Mouse (Mus musculus) heart, adult 8-10 months (tissue): Measurements from ENCODE around the gene Tuba8. TPM values are rescaled to one million over a fixed set of nuclear protein-coding genes. Genes with fewer than 3 reads are reported as not detected.

Experiments
- DNase-seq: peaks from one replicate; pipeline ENCODE4 v3.0.0; 2022; ENCODE audit warnings: low spot score
- total RNA-seq, 4 experiments: library from RNA; stranded (reverse); gene quantifications; 2 replicates each; pipeline ENCODE4 v1.2.4; 2022

Tuba8 gene
- total RNA-seq = 100 to 1,000 TPM; 175 to 206 (median 179) TPM

- DNase-seq = peak; percentile 60
Observed at GRCm38 (mm10) chr6:121210149-121210925, at the start of gene Tuba8. Gene Tuba8 (plus strand): TSS chr6:121210696.

- no peak for DNase-seq
Observed at GRCm38 (mm10) chr6:121162616-121163015, 47.9 kb upstream of the Tuba8 start.

- no peak for DNase-seq
Observed at GRCm38 (mm10) chr6:121166098-121166552, 44.4 kb upstream of the Tuba8 start.

GRCm38 (mm10) chr6:121167381-121167975 is 43.0 kb upstream of the Tuba8 start:
- no peak for DNase-seq

DNA sequence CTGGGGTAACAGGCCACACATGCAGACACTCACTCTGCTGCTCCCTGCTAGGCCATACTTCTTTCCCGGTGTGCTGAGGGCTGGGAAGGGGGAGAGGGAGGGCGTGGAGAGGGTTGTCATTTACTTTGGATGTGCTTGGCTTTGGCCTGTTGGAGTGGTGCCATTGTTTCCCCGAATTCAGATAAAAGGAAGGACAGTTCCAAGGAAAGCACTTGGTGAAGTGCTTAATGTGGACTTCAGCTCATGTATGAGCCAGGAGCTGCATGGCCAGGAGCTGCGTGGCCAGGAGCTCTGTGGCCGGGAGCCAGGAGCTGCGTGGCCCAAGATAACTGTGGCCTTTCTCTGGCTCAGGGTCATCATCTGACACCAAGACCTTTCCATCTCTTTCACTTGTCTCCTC is 39.4 kb upstream of the Tuba8 start:
- DNase-seq = peak; percentile 68

DNA sequence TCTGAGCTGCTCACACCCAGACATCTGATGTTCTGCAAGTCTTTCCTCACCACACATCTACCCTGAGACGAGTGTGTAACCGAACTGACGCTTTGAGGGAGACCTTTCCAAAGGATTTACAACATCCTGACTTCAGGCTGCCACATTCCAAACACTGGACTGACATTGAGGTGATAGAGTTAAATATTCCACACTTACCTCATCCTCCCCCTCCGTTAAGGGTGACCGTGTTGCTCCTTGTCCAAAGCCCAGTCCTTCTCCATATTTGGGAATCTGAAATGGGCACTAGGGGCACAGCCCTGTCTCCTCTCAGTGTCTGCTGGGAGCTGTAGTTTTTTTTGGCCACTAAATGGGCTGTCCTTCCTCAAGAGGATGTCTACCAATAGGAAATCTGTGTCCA is 37.0 kb upstream of the Tuba8 start:
- no peak for DNase-seq

- DNase-seq = no peak
Observed at GRCm38 (mm10) chr6:121174761-121175160, 35.7 kb upstream of the Tuba8 start.

GRCm38 (mm10) chr6:121176011-121176730 is 34.3 kb upstream of the Tuba8 start:
- DNase-seq = no peak

DNA sequence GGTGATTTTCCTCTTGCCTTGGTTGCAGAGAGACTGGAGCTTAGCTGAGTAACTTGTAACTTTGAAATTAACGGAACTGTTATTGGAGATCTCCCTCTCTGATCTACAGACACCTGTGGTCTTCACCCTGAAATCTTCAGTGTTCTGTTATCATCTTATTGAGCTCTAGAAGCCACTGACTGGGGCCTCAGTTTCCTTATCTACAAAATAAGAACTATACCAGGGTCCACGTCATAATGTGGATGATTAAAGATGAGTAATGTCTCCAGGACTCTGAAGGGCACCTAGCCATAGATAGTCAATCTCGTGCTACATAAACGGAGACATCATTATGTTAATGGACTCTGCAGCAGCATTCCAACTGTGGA is 33.8 kb upstream of the Tuba8 start:
- DNase-seq = no peak

GRCm38 (mm10) chr6:121177118-121177708 is 33.3 kb upstream of the Tuba8 start:
- no peak for DNase-seq

DNA sequence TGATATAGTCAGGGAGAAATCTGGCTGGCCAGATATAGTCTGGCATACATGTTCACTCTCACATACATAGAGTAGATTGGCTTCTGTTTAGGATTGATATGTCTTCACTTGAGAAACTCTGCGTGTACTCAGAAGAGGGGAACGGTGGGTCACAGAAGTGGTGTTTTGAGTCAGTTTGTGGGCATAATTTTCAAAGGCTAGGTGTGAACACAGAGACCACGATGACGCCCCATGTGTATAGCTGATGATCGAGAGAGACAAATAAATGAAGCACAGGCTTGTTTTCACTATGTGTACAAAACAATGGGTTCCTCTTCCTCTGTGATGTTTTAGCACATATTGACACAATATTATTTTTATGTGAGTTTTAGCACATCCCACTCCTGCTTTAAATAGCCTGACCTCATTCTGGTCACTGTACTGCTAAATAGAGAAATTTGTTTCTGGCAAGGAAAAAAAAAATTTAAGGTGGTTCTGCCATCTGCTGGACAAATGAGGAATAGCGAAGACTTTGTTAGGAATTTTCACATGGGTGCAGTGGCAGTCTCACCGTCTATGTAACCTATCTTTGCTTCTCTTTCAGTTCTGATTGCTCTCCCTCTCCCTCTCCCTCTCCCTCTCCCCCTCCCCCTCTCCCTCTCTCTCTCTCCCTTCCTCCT is 31.7 kb upstream of the Tuba8 start:
- peak; percentile 77 for DNase-seq

DNA sequence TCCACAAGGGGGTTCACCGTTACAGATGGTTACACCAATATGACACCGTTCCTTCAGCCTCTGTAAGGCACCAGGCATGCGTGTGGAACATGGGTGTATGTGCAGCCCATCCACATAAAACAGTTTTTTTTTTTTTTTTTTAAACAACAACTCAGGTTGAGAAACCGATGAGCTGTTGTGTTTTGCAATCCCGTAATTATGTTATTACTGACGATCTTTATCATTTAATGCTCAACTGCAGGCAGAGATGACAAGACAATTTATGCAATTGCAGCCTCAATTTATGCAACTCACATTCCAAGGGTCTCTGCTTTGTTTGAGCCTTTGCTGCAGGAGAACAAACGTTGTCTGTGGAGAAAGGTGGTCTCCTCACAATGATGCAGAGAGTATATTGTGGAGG is 30.6 kb upstream of the Tuba8 start:
- no peak for DNase-seq

DNA sequence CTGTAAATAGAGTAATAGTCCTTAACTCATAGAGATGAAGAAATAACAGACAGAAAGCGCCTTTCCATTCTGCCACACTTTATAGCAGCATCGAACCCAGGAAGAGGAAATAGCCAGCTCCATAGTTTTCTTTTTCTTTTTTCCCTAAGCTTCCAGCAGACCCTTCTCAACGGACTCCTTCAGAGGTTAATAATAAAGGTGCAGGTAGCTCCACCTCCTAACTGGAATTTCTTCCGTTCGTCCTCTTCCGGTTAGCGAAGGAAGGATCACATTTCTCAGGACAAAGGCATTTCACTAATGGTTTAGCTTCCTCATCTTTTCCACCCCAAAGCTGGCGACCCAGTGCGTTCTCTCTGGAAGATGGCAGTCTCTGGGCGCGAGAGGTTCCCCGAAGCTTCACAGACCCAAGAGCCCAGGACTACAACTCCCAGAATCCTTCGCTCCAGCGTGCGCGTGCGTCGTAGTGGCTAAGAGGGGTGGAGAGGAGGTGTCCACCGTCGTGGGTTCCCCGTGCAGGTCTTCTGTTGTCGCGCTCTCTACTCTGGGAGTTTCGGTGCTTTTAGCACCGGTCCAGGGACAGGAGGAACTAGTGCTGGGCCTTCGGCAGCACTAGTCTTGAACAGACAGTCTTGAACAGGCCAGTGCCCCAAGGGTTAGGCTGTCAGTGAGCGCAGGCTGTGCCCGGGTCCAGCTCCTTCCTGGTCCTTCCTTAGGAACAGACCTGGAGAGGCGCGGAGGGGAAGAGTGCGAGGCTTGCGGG is 26.9 kb upstream of the Tuba8 start, which contains the start of gene Pex26:
TSS of gene Pex26 (plus strand) at position 254 of the 760 bp plus-strand sequence.
- DNase-seq = peak; percentile 95

DNA sequence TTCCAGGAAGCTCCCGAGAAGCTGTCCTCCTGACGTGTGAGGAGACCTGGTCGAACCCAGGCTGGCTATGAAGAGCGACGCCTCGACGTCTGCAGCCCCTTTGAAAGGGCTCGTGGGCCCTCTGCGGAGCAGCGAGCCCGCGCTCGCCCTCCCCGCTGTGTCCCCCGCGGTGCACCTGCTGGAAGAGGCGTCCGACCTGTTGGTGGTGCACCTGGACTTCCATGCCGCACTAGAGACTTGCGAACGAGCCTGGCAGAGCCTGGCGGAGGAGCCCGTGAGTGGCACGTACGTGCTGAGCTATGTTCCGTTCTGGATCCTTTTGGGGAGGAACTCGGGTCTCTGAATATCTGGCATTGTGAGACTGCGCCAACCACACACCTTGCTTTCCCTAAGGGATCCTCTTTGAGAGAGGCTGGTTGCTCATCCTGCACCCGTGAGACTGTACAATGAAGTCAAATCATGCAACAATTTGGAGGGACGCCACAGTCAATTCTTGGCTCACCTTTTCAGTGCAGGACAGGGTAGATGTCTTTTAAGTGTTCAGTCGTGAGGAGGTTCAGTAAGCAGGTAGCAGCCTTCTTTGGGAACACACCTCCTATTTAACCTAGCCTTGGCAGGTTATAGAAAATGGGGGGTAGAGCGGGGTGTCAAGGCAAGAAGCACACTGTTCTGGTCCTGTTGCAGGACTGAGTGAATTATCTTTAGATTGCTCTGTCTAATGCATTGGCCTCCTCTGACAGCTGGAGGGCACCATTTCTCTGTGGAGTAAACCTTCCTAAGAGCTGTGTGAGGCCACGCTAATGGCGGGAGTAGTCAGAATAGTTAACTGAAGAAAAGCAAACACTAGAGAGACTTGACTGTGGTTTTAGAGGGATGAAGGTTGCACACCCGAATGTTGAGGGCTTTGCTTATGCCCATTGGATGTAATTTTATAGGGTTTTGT is 26.0 kb upstream of the Tuba8 start:
- DNase-seq = peak; percentile 46

- DNase-seq = no peak
Observed at GRCm38 (mm10) chr6:121185232-121185631, 25.3 kb upstream of the Tuba8 start.

GRCm38 (mm10) chr6:121191261-121192009 is 19.1 kb upstream of the Tuba8 start:
- DNase-seq = no peak

DNA sequence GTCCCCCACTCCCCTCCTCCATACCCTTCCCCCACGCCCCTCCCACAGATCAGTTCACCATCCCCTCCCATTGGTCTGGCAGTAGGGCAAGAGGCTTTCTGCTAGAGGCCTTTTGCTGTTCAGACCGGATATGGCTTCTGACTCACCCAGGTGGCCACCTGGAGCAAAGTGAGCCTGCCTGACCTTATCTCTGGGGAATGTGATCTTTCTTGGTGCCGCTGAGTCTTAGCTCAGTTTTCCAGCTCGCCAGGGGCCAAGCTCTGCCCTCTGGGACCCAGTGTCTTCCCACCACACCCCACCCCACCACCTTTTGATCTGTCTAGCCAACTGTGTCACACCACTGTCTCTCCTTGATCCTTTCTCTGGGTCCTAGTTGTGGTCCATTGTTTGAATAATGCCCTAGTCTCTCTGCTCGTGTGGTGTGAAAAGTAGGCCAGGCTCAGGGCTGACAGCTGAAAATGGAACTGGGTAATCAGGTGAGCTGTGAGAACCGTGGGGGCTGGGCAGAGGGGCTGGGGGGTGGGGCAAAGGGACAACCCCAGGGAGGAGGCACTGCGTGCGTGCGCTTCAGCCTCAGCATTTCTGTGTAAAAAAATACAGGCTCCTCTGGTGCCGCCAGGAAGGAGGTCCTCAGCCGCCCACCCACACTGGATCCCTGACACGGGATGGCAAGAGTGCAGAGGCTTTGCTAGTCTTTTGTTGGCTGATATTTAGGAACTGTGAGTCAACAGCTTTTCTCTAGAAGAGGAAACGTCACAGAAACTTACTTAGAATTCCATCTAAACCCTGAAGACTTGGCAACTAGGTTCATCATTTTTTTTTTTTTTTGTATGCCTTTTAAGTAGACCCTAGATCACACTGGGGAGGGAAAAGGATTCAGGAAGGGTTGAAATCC is 16.2 kb upstream of the Tuba8 start:
- DNase-seq = no peak
